Mouse (Mus musculus) neural tube, embryonic 15.5 days (tissue): ENCODE data around the gene Strip2. TPM values are rescaled to one million over a fixed set of nuclear protein-coding genes. Genes with fewer than 3 reads are reported as not detected.

Source experiments
- ATAC-seq: fragments of 200-750 bp; cut with Nextera tagmentation; 2 replicates; pipeline ENCODE4 v1.8.0; 2017; ENCODE audit warnings: mild to moderate bottlenecking, moderate TSS enrichment, moderate library complexity; ENCODE audit not compliant: low FRiP score
- H3K27ac ChIP-seq: fragments of 300-500 bp; sonication (generic); replicated peaks from 2 replicates; pipeline ENCODE4 v1.5.1; 2015; ENCODE audit warnings: mild to moderate bottlenecking, inconsistent platforms
- H3K27me3 ChIP-seq: fragments of 300-500 bp; sonication (generic); replicated peaks from 2 replicates; pipeline ENCODE4 v1.6.1; 2015; ENCODE audit warnings: inconsistent platforms
- H3K36me3 ChIP-seq: fragments of 300-500 bp; sonication (generic); 2 replicates; pipeline ENCODE4 v1.6.1; 2015; ENCODE audit warnings: inconsistent platforms
- H3K4me1 ChIP-seq: fragments of 300-500 bp; sonication (generic); 2 replicates; pipeline ENCODE4 v1.6.1; 2015; ENCODE audit warnings: inconsistent platforms
- H3K4me2 ChIP-seq: fragments of 300-500 bp; sonication (generic); 2 replicates; pipeline ENCODE4 v1.6.1; 2015; ENCODE audit warnings: inconsistent platforms, mild to moderate bottlenecking, moderate library complexity
- H3K4me3 ChIP-seq: fragments of 300-500 bp; sonication (generic); replicated peaks from 2 replicates; pipeline ENCODE4 v1.5.1; 2015; ENCODE audit warnings: mild to moderate bottlenecking, inconsistent platforms
- H3K9ac ChIP-seq: fragments of 300-500 bp; sonication (generic); replicated peaks from 2 replicates; pipeline ENCODE4 v1.6.1; 2015; ENCODE audit warnings: mild to moderate bottlenecking, inconsistent platforms
- H3K9me3 ChIP-seq: fragments of 300-500 bp; sonication (generic); replicated peaks from 2 replicates; pipeline ENCODE4 v1.6.1; 2016; ENCODE audit warnings: inconsistent platforms
- WGBS: fragments of 180-500 bp; shearing (Covaris S2); methylation state at CpG from one replicate; pipeline ENCODE4 v1.1.7; 2015; ENCODE audit warnings: mixed read lengths; 5-methylcytosine and 5-hydroxymethylcytosine counted together
- polyA plus RNA-seq: library from polyadenylated mRNA; unstranded; fragments of >200 nt; fragmentation: Nextera tagmentation; extraction: Ambion mirVana; gene quantifications from 2 replicates; pipeline ENCODE4 v1.2.1, GENCODE M21; 2015

The Strip2 gene
- polyA plus RNA-seq, 1 experiment from 2014 or later = 4.6 TPM

- WGBS = 77% methylated on average over 2 of the region's 2 CpGs
- ATAC-seq = no peak
- Histone ChIP-seq H3K9me3 (no peaks in the 10 kb centered on the region), H3K4me3 (no peak overlapping the region), H3K9ac (no peak overlapping the region), H3K27ac (no peak overlapping the region), H3K4me2 (no peak overlapping the region), H3K36me3 (peaks cover 28% of the 10 kb centered on the region), H3K4me1 (no peaks in the 10 kb centered on the region), H3K27me3 (no peaks in the 10 kb centered on the region)
These were observed 14.6 kb upstream of the Strip2 start for GRCm38 (mm10) chr6:29902256-29902655.

- WGBS = 84% methylated on average over 3 of the region's 3 CpGs
- Histone ChIP-seq H3K27me3 (no peaks in the 10 kb centered on the region), H3K4me3 (no peak overlapping the region), H3K4me1 (no peaks in the 10 kb centered on the region), H3K9ac (no peak overlapping the region), H3K27ac (no peak overlapping the region), H3K4me2 (no peak overlapping the region), H3K36me3 (peaks cover 27% of the 10 kb centered on the region), H3K9me3 (no peaks in the 10 kb centered on the region)
- no peak for ATAC-seq
These were observed 13.4 kb upstream of the Strip2 start for GRCm38 (mm10) chr6:29903343-29903914.

- Histone ChIP-seq H3K4me3 (no peak overlapping the region), H3K36me3 (peaks cover 36% of the 10 kb centered on the region), H3K4me2 (no peak overlapping the region), H3K4me1 (no peaks in the 10 kb centered on the region), H3K27ac (no peak overlapping the region), H3K9me3 (no peaks in the 10 kb centered on the region), H3K9ac (no peak overlapping the region), H3K27me3 (no peaks in the 10 kb centered on the region)
- ATAC-seq = no peak
- 63% methylated on average over 3 of the region's 3 CpGs for WGBS
These were observed 12.5 kb upstream of the Strip2 start for GRCm38 (mm10) chr6:29904281-29904680.

- H3K4me3 ChIP-seq = no peak overlapping the region
- peaks cover 3% of the 10 kb centered on the region; the same call in 1 of the 2 replicates for H3K27me3 ChIP-seq
- H3K27ac ChIP-seq = no peak overlapping the region
- no peak overlapping the region for H3K9ac ChIP-seq
- ATAC-seq = no peak
- H3K36me3 ChIP-seq = peaks cover 34% of the 10 kb centered on the region
- WGBS = 90% methylated on average over 3 of the region's 3 CpGs
- no peaks in the 10 kb centered on the region for H3K9me3 ChIP-seq
- no peak overlapping the region for H3K4me2 ChIP-seq
- no peaks in the 10 kb centered on the region for H3K4me1 ChIP-seq
These were observed 6.2 kb upstream of the Strip2 start for GRCm38 (mm10) chr6:29910631-29911030.

DNA sequence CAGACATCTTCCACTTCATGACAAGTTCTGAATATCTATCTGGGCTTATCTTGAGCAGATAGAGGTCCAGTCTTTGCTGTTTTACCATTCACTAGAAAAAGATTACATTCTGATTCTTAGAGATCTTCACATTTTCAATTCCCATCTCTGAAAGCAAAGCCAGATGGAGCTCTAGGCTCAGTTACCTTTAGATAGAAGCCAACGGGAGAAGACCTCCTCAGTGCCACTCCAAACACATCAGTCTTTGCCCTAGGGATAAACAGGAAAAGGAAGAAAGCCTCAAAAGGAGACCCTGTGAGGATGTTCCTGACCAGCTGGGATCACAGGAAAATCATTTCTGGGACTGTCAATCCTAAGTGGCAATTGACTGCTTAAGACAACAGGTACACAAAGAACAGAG lies 3.1 kb upstream of the Strip2 start:
- Histone ChIP-seq H3K9ac (no peak overlapping the region), H3K36me3 (peaks cover 21% of the 10 kb centered on the region), H3K9me3 (no peaks in the 10 kb centered on the region), H3K4me3 (no peak overlapping the region), H3K4me1 (peaks cover 9% of the 10 kb centered on the region), H3K4me2 (no peak overlapping the region), H3K27me3 (peaks cover 21% of the 10 kb centered on the region), H3K27ac (no peak overlapping the region)
- 35% methylated on average over 1 of the region's 1 CpGs for WGBS
- no peak for ATAC-seq

DNA sequence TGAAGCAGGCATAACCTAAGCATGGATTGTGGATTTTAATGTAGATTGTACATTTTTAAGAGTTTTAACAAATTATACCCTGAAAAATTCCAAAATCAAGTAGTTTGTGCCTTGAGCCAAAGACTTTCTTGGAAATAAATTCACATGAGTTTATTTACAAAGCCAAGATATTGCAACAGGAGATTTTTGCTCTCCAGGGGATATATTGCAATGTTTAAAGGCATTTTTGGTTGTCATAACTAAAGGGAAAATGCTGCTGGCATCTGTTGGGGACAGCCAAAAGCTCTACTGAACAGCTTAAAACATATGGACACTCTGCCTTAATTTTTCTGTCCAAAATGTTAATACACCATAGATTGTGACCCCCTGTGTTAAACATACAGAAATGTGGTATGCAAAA lies 2.7 kb upstream of the Strip2 start:
- no peak for ATAC-seq
- Histone ChIP-seq H3K4me3 (no peak overlapping the region), H3K4me2 (no peak overlapping the region), H3K9ac (no peak overlapping the region), H3K9me3 (no peaks in the 10 kb centered on the region), H3K4me1 (peaks cover 9% of the 10 kb centered on the region), H3K36me3 (peaks cover 16% of the 10 kb centered on the region), H3K27ac (no peak overlapping the region), H3K27me3 (peaks cover 26% of the 10 kb centered on the region)

GRCm38 (mm10) chr6:29915836-29916235 lies 976 bp upstream of the Strip2 start:
- Histone ChIP-seq H3K27me3 (peaks cover 26% of the 10 kb centered on the region), H3K4me2 (peak overlapping the region; percentile 77), H3K4me3 (no peak overlapping the region), H3K9ac (no peak overlapping the region), H3K9me3 (no peaks in the 10 kb centered on the region), H3K27ac (no peak overlapping the region), H3K36me3 (peaks cover 3% of the 10 kb centered on the region; the same call in 1 of the 2 replicates), H3K4me1 (peaks cover 9% of the 10 kb centered on the region)
- no peak for ATAC-seq
- WGBS = 33% methylated on average over 9 of the region's 9 CpGs

- Histone ChIP-seq H3K36me3 (no peaks in the 10 kb centered on the region), H3K4me2 (peak overlapping the region; percentile 77), H3K4me3 (peak overlapping the region; percentile 71), H3K27me3 (peaks cover 26% of the 10 kb centered on the region), H3K9ac (peak overlapping the region; percentile 59), H3K27ac (peak overlapping the region; percentile 58), H3K9me3 (no peaks in the 10 kb centered on the region), H3K4me1 (peaks cover 9% of the 10 kb centered on the region)
- under 1% methylated on average over 21 of the region's 21 CpGs for WGBS
- peak; percentile 83 for ATAC-seq
These were observed 540 bp downstream of the Strip2 start for GRCm38 (mm10) chr6:29917383-29917720.

DNA sequence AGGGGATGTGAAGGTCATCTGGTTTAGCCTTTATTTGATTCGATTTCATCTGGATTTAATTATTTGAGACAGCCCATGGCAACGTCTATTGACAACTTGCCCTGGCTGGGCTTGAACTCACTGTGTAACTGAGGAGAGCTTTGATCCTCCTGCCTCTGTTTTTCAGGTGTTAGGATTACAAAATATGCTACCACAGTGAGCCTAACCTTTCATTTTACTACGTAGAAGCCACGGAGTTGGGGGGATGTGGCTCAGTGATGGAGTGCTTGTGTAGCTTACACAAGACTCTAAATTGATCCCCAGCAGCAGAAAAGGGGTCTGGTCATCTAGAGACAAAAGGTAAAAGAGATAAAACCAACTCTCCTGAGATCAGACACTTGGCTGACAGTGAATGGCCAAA lies 1.1 kb downstream of the Strip2 start:
- Histone ChIP-seq H3K27me3 (peaks cover 26% of the 10 kb centered on the region), H3K9me3 (no peaks in the 10 kb centered on the region), H3K4me2 (peak overlapping the region; percentile 77), H3K9ac (no peak overlapping the region), H3K27ac (no peak overlapping the region), H3K4me3 (peak overlapping the region; percentile 71), H3K36me3 (no peaks in the 10 kb centered on the region), H3K4me1 (peaks cover 9% of the 10 kb centered on the region)
- no peak for ATAC-seq
- 33% methylated on average over 4 of the region's 4 CpGs for WGBS

DNA sequence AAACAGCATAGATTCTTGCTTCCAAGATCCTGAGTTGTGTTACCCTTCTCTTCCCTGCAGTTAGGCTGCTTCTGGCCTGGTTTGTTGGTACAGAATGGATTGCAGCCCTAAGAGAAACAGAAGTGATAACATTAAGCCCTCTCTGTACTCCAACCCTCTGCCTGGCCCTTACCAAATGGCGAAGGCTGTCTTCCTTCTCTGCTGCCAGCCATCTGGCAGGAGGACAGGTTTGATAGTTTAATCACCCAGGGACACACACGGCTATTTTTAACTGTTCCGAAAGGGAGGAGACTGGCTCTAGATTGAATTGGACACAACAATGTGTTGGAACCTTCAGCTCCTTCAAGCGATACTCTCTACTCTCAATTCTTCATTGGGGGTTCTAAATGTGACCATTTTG lies 6.7 kb downstream of the Strip2 start:
- Histone ChIP-seq H3K4me2 (no peak overlapping the region), H3K4me1 (no peaks in the 10 kb centered on the region), H3K27ac (no peak overlapping the region), H3K9me3 (no peaks in the 10 kb centered on the region), H3K4me3 (no peak overlapping the region), H3K9ac (no peak overlapping the region), H3K27me3 (peaks cover 7% of the 10 kb centered on the region), H3K36me3 (no peaks in the 10 kb centered on the region)
- 86% methylated on average over 4 of the region's 4 CpGs for WGBS
- ATAC-seq = no peak

DNA sequence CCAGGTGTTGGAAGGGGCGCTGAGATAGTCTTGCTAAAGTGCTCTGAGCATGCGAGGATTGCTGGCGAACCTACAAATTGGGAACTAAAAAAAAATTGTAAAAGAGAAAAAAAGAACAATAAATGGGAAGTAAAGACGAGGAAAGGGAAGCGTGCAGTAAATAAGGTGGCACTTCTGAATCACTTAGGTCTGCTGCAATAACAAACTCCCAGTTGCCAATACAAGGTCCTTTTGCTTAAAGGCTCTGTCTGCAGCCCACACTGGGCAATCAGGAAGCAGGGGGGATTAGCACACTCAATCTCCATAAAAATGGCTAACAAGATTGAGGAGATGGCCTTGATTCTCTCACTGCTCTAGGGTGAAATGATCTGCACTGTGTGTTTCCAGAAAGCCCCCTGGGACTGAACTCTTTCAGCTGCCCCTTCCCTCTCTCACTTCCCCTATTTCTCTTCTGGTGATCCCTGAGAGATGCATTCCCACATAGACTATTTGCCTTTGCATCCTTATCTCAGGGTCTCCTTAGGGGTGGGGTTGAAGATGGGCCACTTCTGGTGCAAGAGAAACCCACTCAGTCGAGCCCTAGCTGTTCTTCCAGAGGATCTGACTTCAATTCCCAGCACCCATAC lies 8.9 kb downstream of the Strip2 start:
- no peaks in the 10 kb centered on the region for H3K9me3 ChIP-seq
- H3K4me2 ChIP-seq = no peak overlapping the region
- no peak overlapping the region for H3K27ac ChIP-seq
- WGBS = 52% methylated on average over 6 of the region's 6 CpGs
- H3K4me3 ChIP-seq = no peak overlapping the region
- no peak for ATAC-seq
- no peak overlapping the region for H3K9ac ChIP-seq
- H3K27me3 ChIP-seq = no peaks in the 10 kb centered on the region
- no peaks in the 10 kb centered on the region for H3K36me3 ChIP-seq
- no peaks in the 10 kb centered on the region for H3K4me1 ChIP-seq

- no peak overlapping the region for H3K27ac ChIP-seq
- no peak overlapping the region for H3K4me2 ChIP-seq
- no peak overlapping the region for H3K4me3 ChIP-seq
- H3K36me3 ChIP-seq = no peaks in the 10 kb centered on the region
- no peaks in the 10 kb centered on the region for H3K9me3 ChIP-seq
- no peak overlapping the region for H3K9ac ChIP-seq
- no peaks in the 10 kb centered on the region for H3K4me1 ChIP-seq
- ATAC-seq = no peak
- H3K27me3 ChIP-seq = no peaks in the 10 kb centered on the region
These were observed 13.3 kb downstream of the Strip2 start for GRCm38 (mm10) chr6:29930087-29930486.
